Mouse (Mus musculus): ENCODE results near the gene Msh5. TPM values are rescaled to one million over a fixed set of nuclear protein-coding genes. Genes with fewer than 3 reads are reported as not detected.
A peak's percentile ranks its signal among the peaks of the same experiment; 100 is the strongest.
"Not testable (repeated sequence)": the region's sequence is repeated elsewhere in the genome, so short reads cannot be mapped to it uniquely, and the experiment has no call there.

The Msh5 gene
- polyA plus RNA-seq, 1 experiment from 2014 or later: 3.9 TPM

DNA sequence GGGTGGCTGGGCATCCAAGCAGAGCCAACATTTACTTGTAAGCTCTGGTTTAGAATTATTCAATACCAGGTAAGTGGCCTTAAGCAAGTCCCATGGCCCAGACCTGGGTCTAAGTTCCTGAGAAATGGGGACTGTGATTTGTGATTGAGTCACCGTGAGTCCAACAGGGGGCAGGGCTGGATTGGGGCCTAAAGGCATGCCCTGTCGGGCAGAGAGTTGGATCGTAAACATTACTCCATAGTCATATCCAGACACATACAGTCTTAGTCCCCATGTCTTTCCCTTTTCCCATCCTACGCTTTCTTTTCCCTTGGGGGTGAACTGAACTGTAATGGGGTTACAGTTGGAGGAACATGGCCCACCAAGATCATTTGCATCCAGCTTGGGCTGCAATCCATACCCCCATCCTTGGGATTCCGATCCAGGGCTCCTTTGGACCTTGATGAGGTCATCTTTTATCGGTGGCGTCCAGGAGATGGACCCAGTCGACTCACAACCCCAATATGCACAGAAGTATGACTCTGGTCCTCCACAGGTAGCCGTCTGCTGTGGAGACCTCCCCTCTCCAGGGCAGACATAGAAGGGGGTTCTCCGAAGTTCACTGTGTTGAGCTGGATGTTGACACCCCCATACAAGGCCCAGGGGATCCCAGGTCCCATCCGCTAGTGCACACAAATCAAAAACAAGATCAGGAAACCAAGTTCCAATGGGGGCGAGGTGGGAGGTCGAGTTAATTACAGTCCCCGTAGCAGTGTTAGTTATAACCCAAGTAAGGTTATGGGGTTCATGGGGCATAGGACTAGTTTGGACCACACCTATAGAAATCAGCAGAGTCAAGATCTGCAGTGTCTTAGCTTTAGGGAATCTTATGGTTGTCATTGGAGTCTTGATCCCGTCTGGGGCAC is 47.8 kb downstream of the Msh5 start:
- peaks cover 21% of the 10 kb centered on the region for H3K36me3 ChIP-seq
- H3K4me1 ChIP-seq: peaks cover 44% of the 10 kb centered on the region
- 90% methylated on average over 15 of the region's 15 CpGs for WGBS
- H3K9me3 ChIP-seq: no peaks in the 10 kb centered on the region
- H3K27me3 ChIP-seq (ENCODE audit: insufficient read depth, poor library complexity, severe bottlenecking): no peaks in the 10 kb centered on the region
- no peak for DNase-seq (ENCODE audit: low spot score)
- H3K27ac ChIP-seq: peak overlapping the region; percentile 88
- peak overlapping the region; percentile 75 for H3K4me3 ChIP-seq

DNA sequence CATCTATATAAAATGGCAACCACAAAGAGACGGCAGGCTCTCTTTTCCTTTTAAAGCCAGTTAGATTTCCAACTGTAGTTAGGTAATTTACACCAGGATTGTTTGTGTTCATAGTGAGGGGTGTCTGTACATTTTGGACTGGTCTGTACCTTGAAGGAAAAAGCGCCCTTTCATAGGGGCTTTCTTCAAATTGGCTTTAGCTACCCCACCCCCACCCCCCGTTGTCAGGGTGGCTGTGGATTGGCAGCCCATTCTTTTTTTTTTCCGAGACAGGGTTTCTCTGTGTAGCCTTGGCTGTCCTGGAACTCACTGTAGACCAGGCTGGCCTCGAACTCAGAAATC is 49.4 kb downstream of the Msh5 start:
- DNase-seq (ENCODE audit: low spot score): no peak
- WGBS: 84% methylated on average over 5 of the region's 5 CpGs
- no peaks in the 10 kb centered on the region for H3K27me3 ChIP-seq (ENCODE audit: insufficient read depth, poor library complexity, severe bottlenecking)
- no peak overlapping the region for H3K27ac ChIP-seq
- peaks cover 30% of the 10 kb centered on the region for H3K4me1 ChIP-seq
- H3K9me3 ChIP-seq: no peaks in the 10 kb centered on the region
- H3K36me3 ChIP-seq: peaks cover 23% of the 10 kb centered on the region
- no peak overlapping the region for H3K4me3 ChIP-seq

DNA sequence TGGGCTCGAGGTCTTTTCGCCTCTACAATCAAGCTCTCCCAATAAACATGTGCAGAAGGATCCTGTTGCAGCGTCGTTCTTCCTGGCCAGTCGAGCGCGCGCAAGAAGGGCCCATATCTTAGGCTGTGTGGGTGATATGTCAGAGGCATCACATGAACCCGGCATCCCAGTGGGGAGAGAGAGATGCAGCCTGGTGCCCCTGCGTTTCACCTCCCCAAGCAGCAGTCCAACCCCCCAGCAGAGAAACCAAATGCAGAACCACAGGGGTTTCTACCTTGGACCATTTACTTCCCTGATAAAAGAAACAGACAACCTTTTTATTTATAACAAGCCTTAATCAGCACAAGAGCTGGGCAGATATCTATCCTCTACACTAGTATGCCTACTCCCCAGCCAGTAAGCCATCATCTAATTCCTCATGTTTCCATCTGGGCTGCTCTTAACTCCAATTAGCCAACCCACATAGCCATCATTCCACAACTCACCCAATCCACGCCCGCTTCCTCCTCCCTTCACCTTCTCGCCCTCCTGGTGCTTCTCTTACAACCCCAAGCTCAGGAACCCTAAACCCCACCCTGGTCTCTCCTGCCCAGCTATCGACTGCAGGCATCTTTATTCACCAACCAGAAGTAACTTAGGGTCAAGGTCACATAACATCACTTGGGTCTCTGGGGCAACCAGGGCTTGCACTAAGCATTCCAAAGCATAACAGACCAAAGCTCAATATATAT is 50.0 kb downstream of the Msh5 start:
- Histone ChIP-seq H3K27ac (no peak overlapping the region), H3K27me3 (ENCODE audit: insufficient read depth, poor library complexity, severe bottlenecking) (no peaks in the 10 kb centered on the region), H3K36me3 (peaks cover 23% of the 10 kb centered on the region), H3K4me3 (no peak overlapping the region), H3K9me3 (no peaks in the 10 kb centered on the region), H3K4me1 (peaks cover 26% of the 10 kb centered on the region)
- 87% methylated on average over 13 of the region's 14 CpGs for WGBS
- DNase-seq (ENCODE audit: low spot score): no peak

DNA sequence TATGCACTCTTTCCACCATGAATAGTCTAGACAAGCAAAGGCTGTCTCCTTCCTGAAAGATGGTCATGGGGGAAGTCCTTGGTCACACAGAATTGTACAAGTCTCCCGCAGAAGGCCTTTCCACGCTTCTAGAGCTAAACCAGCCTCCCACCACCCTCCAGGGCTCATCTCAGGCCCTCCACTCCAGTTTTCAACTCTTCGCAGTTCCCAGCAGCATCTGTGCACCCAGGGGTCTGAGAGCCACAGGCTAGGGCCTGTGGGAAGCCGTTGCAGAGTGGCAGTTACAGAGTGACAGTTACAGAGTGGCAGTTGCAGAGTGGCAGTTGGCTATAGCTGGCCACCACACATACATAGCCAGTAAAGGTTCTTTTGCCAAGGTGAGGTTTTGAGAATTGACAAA is 50.6 kb downstream of the Msh5 start:
- WGBS: 97% methylated on average over 4 of the region's 4 CpGs
- peaks cover 30% of the 10 kb centered on the region for H3K36me3 ChIP-seq

DNA sequence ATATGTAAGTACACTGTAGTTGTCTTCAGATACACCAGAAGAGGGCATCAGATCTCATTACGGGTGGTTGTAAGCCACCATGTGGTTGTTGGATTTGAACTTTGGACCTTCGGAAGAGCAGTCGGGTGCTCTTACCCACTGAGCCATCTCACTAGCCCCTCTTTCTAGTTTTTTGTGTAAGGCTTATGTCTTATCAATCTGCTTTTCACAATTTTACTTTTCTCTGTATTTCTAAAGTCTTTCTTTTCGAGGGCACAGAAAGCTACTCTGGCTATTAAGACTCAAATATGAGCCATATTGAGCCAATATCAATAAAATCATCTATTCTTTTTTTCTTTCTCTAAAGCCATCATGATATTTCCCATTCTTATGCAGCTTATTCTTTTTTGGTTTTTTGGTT is 51.4 kb downstream of the Msh5 start:
- H3K4me1 ChIP-seq: peaks cover 20% of the 10 kb centered on the region
- H3K4me3 ChIP-seq; DNase-seq (ENCODE audit: low spot score); H3K27ac ChIP-seq; H3K27me3 ChIP-seq (ENCODE audit: insufficient read depth, poor library complexity, severe bottlenecking); H3K9me3 ChIP-seq: not testable (repeated sequence)
- 93% methylated on average over 4 of the region's 4 CpGs for WGBS
- peaks cover 36% of the 10 kb centered on the region for H3K36me3 ChIP-seq

More for the DNA sequence above, 50.6 kb downstream of the Msh5 start:
- H3K9me3 ChIP-seq; H3K27me3 ChIP-seq (ENCODE audit: insufficient read depth, poor library complexity, severe bottlenecking); H3K27ac ChIP-seq; H3K4me3 ChIP-seq; DNase-seq (ENCODE audit: low spot score): not testable (repeated sequence)
- H3K4me1 ChIP-seq: peaks cover 23% of the 10 kb centered on the region

DNA sequence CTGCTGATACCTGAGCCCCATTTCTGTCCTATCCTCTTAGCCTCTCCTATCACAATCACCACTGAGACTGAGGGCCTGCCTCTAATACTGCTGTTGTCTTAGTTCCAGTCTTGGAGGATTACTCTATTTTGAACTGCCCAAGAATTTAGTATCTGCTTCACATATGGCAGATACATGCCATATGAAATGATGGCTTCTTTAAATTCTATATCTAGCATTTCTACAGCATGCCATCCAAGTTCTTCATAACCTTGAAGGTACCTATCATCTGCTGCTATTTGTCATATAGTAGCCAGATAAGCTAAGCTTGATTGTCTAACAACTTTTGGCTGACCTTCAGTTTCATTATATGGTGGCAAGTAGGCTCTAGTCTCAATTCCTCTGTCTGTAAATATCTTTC is 51.8 kb downstream of the Msh5 start:
- peaks cover 16% of the 10 kb centered on the region for H3K4me1 ChIP-seq
- no peak overlapping the region for H3K27ac ChIP-seq
- H3K27me3 ChIP-seq (ENCODE audit: insufficient read depth, poor library complexity, severe bottlenecking): no peaks in the 10 kb centered on the region
- DNase-seq (ENCODE audit: low spot score): no peak
- peaks cover 38% of the 10 kb centered on the region for H3K36me3 ChIP-seq
- no peak overlapping the region for H3K4me3 ChIP-seq
- no peaks in the 10 kb centered on the region for H3K9me3 ChIP-seq

DNA sequence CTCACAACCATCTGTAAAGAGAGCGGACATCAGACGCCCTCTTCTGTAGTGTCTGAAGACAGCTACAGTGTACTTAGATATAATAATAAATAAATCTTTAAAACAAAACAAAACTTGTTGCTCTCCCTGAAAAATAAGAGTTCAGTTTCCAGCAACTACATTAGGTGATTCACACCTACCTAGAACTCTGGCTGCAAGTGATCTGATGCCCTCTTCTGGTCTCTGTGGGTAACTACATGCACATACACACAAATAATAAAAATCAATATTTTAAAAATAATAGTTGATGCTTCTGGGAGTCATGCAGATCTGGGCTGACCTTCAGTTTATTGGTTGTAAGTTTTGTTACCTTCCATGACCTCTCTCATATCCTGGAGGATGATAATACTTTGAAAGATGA is 62.3 kb downstream of the Msh5 start:
- H3K4me1 ChIP-seq: peaks cover 10% of the 10 kb centered on the region; the same call in 1 of the 2 replicates
- no peak overlapping the region for H3K4me3 ChIP-seq
- no peak overlapping the region for H3K27ac ChIP-seq
- H3K9me3 ChIP-seq: no peaks in the 10 kb centered on the region
- H3K27me3 ChIP-seq (ENCODE audit: insufficient read depth, poor library complexity, severe bottlenecking): no peaks in the 10 kb centered on the region
- 80% methylated on average over 2 of the region's 2 CpGs for WGBS
- DNase-seq (ENCODE audit: low spot score): no peak
- H3K36me3 ChIP-seq: peaks cover 38% of the 10 kb centered on the region

DNA sequence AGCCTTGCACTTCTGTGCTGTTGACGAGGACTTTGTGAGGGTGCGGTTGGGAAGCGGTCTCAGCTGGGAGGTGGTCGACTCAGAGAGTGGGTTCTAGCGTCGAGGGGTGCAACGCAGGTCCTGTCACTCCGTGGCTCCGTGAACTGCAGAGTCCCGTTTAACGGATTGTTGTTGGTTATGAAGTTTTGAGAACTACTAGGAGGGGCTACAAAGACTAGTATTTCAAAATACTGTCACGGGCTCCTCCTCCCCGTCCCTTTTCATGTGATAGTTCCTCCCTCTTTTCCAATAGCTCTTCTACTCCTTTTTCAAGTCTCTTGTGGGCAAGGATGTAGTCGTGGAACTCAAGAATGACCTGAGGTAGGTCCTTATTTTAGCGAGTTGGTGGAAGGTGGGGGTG is 64.2 kb downstream of the Msh5 start:
- Histone ChIP-seq H3K4me1 (peaks cover 10% of the 10 kb centered on the region; the same call in 1 of the 2 replicates), H3K36me3 (peaks cover 27% of the 10 kb centered on the region), H3K4me3 (peak overlapping the region; percentile 81), H3K27me3 (ENCODE audit: insufficient read depth, poor library complexity, severe bottlenecking) (no peaks in the 10 kb centered on the region), H3K27ac (peak overlapping the region; percentile 100), H3K9me3 (no peaks in the 10 kb centered on the region)
- WGBS: under 1% methylated on average over 15 of the region's 15 CpGs
- no peak for DNase-seq (ENCODE audit: low spot score)

DNA sequence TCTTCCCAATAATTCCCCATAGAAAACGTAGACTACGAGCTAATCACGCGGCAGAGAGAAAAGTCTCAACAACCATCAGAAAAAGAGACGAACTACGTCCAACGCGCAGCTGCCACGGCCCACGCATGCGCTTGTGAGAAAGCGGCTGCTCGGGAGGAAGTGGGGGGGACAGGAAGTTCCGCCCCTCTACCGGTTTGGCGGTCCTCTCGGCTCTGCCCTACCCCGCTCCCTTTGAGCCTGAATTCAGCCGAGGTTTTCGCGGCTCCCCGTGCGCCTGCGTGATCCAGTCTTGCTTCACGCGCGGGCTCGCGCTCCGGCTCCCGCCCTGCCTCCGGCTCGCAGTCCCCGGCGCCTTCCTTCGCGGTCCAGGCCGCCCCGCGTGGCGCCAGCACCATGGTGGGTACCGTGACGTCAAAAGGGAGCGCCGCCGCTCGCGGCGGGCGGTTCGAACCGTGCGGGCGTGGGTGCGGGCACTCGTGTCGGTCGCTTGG is 64.8 kb downstream of the Msh5 start, which contains the start of gene Lsm2:
TSS of gene Lsm2 (plus strand) at position 173 of the 491 bp plus-strand sequence.
- H3K9me3 ChIP-seq: no peaks in the 10 kb centered on the region
- under 1% methylated on average over 58 of the region's 58 CpGs for WGBS
- peaks cover 30% of the 10 kb centered on the region for H3K36me3 ChIP-seq
- peaks cover 10% of the 10 kb centered on the region; the same call in 1 of the 2 replicates for H3K4me1 ChIP-seq
- peak within 1 kb of the TSS; percentile 81 for H3K4me3 ChIP-seq
- H3K27ac ChIP-seq: peak within 1 kb of the TSS; percentile 100
- no peaks in the 10 kb centered on the region for H3K27me3 ChIP-seq (ENCODE audit: insufficient read depth, poor library complexity, severe bottlenecking)
- peak; percentile 97 for DNase-seq (ENCODE audit: low spot score)

DNA sequence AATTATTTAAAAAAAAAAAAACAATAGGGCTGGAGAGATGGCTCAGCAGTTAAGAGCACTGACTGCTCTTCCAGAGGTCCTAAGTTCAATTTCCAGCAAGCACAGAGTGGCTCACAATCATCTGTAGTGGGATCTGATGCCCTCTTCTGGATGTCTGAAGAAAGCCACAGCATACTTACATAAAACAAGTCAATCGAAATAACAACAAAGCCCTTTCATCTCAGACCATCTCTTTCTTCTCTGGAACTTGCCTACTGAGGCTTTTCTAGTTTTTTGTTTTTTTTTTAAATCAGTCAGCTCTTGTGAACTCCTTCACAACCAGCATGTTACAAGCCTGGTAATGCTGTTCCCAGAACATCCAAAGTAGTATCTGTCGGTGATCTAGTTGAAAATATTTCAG is 65.9 kb downstream of the Msh5 start:
- Histone ChIP-seq H3K9me3 (no peaks in the 10 kb centered on the region), H3K4me3 (peak overlapping the region; percentile 81), H3K36me3 (peaks cover 19% of the 10 kb centered on the region), H3K4me1 (peaks cover 10% of the 10 kb centered on the region; the same call in 1 of the 2 replicates), H3K27me3 (ENCODE audit: insufficient read depth, poor library complexity, severe bottlenecking) (no peaks in the 10 kb centered on the region), H3K27ac (peak overlapping the region; percentile 100)
- WGBS: 18% methylated on average over 2 of the region's 2 CpGs
- DNase-seq (ENCODE audit: low spot score): no peak

DNA sequence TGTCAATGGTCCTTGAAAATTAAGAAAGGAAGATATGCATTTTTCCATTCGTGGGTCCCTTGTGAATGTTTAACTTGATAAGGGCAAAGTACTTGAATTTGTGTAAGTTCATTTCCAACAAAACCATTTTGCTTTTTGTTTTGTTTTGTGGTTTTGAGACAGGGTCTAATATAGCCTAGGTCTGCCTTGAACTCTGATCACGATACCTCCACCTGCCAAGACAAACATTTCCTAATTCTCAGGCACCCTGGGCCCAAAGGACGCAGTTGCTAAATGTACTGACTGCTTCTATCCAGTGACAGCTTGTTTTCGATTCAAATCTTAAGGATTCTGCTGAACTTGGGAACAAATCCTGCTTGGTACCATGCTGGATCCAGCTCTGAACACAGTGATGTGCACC is 66.9 kb downstream of the Msh5 start:
- peaks cover 9% of the 10 kb centered on the region for H3K36me3 ChIP-seq
- WGBS: 87% methylated on average over 4 of the region's 4 CpGs
- no peak overlapping the region for H3K4me3 ChIP-seq
- H3K4me1 ChIP-seq: peaks cover 10% of the 10 kb centered on the region; the same call in 1 of the 2 replicates
- H3K9me3 ChIP-seq: no peaks in the 10 kb centered on the region
- H3K27ac ChIP-seq: no peak overlapping the region
- no peak for DNase-seq (ENCODE audit: low spot score)
- no peaks in the 10 kb centered on the region for H3K27me3 ChIP-seq (ENCODE audit: insufficient read depth, poor library complexity, severe bottlenecking)
